Mouse (Mus musculus) B cell, adult 67 days (primary cell): ENCODE results near the gene Padi1. TPM values are rescaled to one million over a fixed set of nuclear protein-coding genes. Genes with fewer than 3 reads are reported as not detected.

Source experiments
- total RNA-seq, 2 experiments: library from RNA; stranded (reverse); gene quantifications; 4 replicates each; pipeline ENCODE4 v1.2.4; 2023

Padi1 gene
- total RNA-seq, result not detected

DNA sequence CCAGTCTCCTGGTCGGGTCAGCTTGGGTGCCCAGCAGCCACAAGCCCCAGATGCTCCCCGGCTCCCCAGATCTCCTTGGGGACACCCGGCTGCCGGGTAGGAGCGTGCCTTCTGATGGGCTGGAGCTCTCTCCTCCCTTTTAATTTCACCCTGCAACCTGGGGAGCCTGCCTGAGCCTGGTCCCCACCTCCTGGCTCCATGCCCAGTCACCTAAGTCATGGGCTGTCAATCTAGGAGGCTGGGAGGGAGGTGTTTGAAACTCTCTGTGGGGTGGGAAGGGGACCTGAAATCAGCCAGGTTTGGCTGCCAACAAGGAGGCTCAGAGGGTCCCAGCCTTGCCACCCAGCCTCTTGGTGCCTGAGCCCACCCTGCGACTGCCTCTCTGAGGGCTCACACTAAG, at the start of gene Padi1:
TSS of gene Padi1 (minus strand) at position 113 of the 400 bp plus-strand sequence.

DNA sequence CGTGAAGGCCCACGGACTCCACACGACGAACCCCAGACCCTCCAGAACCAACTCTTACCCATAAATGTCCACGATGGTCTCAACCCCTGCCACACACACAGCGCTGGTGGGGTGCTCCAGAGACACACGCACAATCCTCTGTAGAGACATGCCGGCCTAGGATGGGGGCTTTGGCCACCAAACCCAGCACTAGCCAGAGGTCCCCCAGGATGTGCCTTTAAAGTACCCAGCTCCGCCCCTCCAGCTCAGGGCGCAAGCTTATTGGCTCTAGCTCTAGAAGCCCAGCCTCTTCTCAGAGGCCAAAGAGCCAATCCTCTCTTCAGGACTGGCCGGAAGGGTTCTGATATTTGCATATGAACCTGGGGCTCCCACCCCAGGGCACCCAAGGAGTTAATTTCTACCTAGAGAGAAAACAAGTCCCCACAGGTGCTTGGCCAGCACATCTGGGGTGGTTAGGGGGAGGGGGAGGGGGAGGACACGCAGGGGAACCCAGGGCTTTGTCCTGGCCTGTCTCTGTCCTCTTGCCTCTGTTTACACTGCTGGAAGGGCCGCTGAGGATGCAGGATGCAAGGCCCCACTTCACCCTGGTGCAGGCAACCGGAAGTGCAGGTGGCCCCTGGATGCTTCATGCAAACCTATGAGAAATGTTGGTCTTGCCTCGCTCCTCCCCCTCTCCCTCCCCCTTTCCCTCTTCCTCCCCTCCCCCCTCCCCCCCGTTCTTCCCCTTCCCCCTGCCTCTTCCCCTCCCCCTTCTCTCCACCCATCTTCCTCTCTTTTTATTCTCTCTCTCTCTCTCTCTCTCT, 34.9 kb downstream of the Padi1 start, which contains the start of gene Padi3:
TSS of gene Padi3 (minus strand) at position 191 of the 803 bp plus-strand sequence.

GRCm38 (mm10) chr4:140774025-140774800, 71.4 kb downstream of the Padi1 start, which contains the start of gene Padi4:
Gene Padi4 (minus strand): TSS chr4:140774236.

Other genes with a start within 250 kb of the Padi1 start
- gene Arhgef10l, start 179.8 kb downstream of the Padi1 start, total RNA-seq, result under 1 TPM; 0.32 to 0.71 TPM
- gene Rcc2, start 145.2 kb downstream of the Padi1 start, total RNA-seq, result 100 to 1,000 TPM; 177 to 182 TPM
- not detected for gene Padi6, start 103.1 kb downstream of the Padi1 start, total RNA-seq
- under 1 TPM; 0.44 to 0.90 TPM for gene Padi4, start 71.5 kb downstream of the Padi1 start, total RNA-seq
- gene Padi3, start 35.1 kb downstream of the Padi1 start, total RNA-seq, result not detected
- 10 to 100 TPM; 12.2 to 12.3 TPM for gene Padi2, start 60.6 kb upstream of the Padi1 start, total RNA-seq
- 10 to 100 TPM; 87.0 to 88.5 TPM for gene Sdhb, start 115.4 kb upstream of the Padi1 start, total RNA-seq
- 100 to 1,000 TPM in 1 of 2 experiments, 10 to 100 TPM in 1; 95.4 to 116 TPM for gene Atp13a2, start 141.1 kb upstream of the Padi1 start, total RNA-seq
- gene Mfap2, start 164.6 kb upstream of the Padi1 start, total RNA-seq, result under 1 TPM in 1 of 2 experiments, not detected in 1; 0.90 TPM
- gene Crocc, start 214.8 kb upstream of the Padi1 start, total RNA-seq, result 10 to 100 TPM; 15.5 to 17.7 TPM
- gene Necap2, start 232.6 kb upstream of the Padi1 start, total RNA-seq, result 100 to 1,000 TPM in 1 of 2 experiments, 10 to 100 TPM in 1; 98.3 to 108 TPM
- not detected for gene Spata21, start 242.6 kb upstream of the Padi1 start, total RNA-seq